Mouse (Mus musculus) midbrain, postnatal 0 days (tissue): ENCODE results near the gene Sar1a. TPM values are rescaled to one million over a fixed set of nuclear protein-coding genes. Genes with fewer than 3 reads are reported as not detected.

Source experiments
- ATAC-seq: fragments of 200-750 bp; cut with Nextera tagmentation; 2 replicates; pipeline ENCODE4 v1.8.0; 2017; ENCODE audit warnings: moderate number of reproducible peaks, mild to moderate bottlenecking, moderate TSS enrichment, moderate library complexity; ENCODE audit not compliant: low FRiP score
- DNase-seq: peaks from one replicate; pipeline ENCODE4 v3.0.0-alpha.2; 2015; ENCODE audit warnings: low spot score
- H3K27ac ChIP-seq: fragments of 300-500 bp; sonication (generic); 2 replicates; pipeline ENCODE4 v1.5.1; 2014; ENCODE audit warnings: low read depth, mild to moderate bottlenecking, low read length, mixed read lengths
- H3K27me3 ChIP-seq: fragments of 300-500 bp; sonication (generic); 2 replicates; pipeline ENCODE4 v1.6.1; 2014; ENCODE audit warnings: low read length, control low read depth, mixed read lengths; ENCODE audit not compliant: insufficient read depth
- H3K36me3 ChIP-seq: fragments of 300-500 bp; sonication (generic); 2 replicates; pipeline ENCODE4 v1.6.1; 2014; ENCODE audit warnings: low read length, control low read depth, mixed read lengths; ENCODE audit not compliant: insufficient read depth
- H3K4me1 ChIP-seq: fragments of 300-500 bp; sonication (generic); 2 replicates; pipeline ENCODE4 v1.6.1; 2014; ENCODE audit warnings: mild to moderate bottlenecking, control low read depth, antibody characterized with exemption, low read length, mixed read lengths; ENCODE audit not compliant: insufficient read depth
- H3K4me2 ChIP-seq: fragments of 300-500 bp; sonication (generic); 2 replicates; pipeline ENCODE4 v1.6.1; 2014; ENCODE audit warnings: low read depth, mild to moderate bottlenecking, low read length, mixed read lengths; ENCODE audit not compliant: poor library complexity, severe bottlenecking
- H3K4me3 ChIP-seq: fragments of 300-500 bp; sonication (generic); 2 replicates; pipeline ENCODE4 v1.5.1; 2014; ENCODE audit warnings: low read depth, mild to moderate bottlenecking, low read length, moderate library complexity
- H3K9ac ChIP-seq: fragments of 300-500 bp; sonication (generic); replicated peaks from 2 replicates; pipeline ENCODE4 v1.6.1; 2014; ENCODE audit warnings: mild to moderate bottlenecking, low read length, moderate library complexity, mixed read lengths; ENCODE audit not compliant: poor library complexity, severe bottlenecking
- H3K9me3 ChIP-seq: fragments of 300-500 bp; sonication (generic); 2 replicates; pipeline ENCODE4 v1.6.1; 2016; ENCODE audit warnings: low read length, control low read depth
- CTCF ChIP-seq: IDR thresholded peaks from 2 replicates; pipeline ENCODE4 v1.5.1; 2016; ENCODE audit warnings: antibody characterized with exemption, mild to moderate bottlenecking
- WGBS: fragments of 180-500 bp; shearing (Covaris S2); extraction: QIAGEN DNeasy Blood & Tissue Kit; methylation state at CpG from one replicate; pipeline ENCODE4 v1.1.7; 2014; 5-methylcytosine and 5-hydroxymethylcytosine counted together
- polyA plus RNA-seq: library from polyadenylated mRNA; unstranded; fragments of >200 nt; fragmentation: Nextera tagmentation; extraction: Ambion mirVana; gene quantifications from 2 replicates; pipeline ENCODE4 v1.2.1, GENCODE M21; 2015
- total RNA-seq: library from RNA; depleted of rRNA; stranded (reverse); fragments of >200 nt; gene quantifications from 2 replicates; pipeline ENCODE4 v1.2.3, GENCODE M21; 2014

Gene Sar1a
- total and polyA plus RNA-seq, 2 experiments from 2014 or later: 141 to 197 TPM

DNA sequence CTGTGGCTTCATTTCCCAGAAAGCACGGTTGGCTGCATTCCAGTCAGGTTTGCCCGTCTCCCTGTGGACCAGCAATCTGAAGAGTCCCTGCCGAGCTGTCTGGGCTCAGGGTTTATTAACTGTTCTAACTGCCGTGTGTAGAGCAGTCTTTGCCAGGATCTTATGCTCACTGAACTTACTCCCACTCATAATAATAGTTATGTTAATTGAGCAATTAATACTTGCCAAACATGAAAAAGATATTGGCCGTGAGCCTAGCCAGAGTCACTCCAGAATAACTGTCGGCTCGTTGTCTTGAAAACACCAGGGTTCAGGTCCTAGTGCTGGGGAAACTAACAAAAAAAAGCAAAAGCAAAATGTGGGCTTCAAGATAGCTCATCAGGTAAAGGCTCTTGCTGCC lies 10.8 kb upstream of the Sar1a start:
- Histone ChIP-seq H3K27me3 (no peaks in the 10 kb centered on the region), H3K27ac (no peak overlapping the region), H3K36me3 (peaks cover 52% of the 10 kb centered on the region), H3K4me3 (no peak overlapping the region), H3K9me3 (no peaks in the 10 kb centered on the region), H3K9ac (no peak overlapping the region), H3K4me2 (no peak overlapping the region), H3K4me1 (no peaks in the 10 kb centered on the region)
- TF ChIP-seq CTCF: no peak
- WGBS: 80% methylated on average over 7 of the region's 7 CpGs
- DNase-seq (peak; percentile 48), ATAC-seq (no peak)

DNA sequence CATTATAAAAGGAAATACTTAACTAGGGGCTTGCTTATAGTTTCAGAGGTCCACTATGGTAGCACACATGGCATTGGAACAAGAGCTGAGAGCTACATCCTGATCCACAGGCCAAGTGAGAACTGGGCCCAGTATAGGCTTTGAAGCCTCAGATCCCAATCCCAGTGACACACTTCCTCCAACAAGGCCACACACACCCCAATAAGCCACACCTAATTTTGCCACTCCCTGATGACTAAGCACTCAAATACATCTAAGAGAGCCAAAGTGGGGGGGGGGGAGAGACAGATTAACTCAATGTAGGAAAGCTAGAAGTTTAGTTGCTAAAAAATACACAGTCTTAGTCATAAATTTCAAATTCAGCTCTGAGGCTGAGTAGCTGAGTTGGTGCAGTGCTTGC lies 10.2 kb upstream of the Sar1a start:
- H3K4me3 ChIP-seq: no peak overlapping the region
- ATAC-seq: no peak
- TF ChIP-seq CTCF: no peak
- H3K27me3 ChIP-seq: no peaks in the 10 kb centered on the region
- H3K9ac ChIP-seq: no peak overlapping the region
- no peaks in the 10 kb centered on the region for H3K9me3 ChIP-seq
- peaks cover 54% of the 10 kb centered on the region for H3K36me3 ChIP-seq
- no peak for DNase-seq
- H3K4me1 ChIP-seq: no peaks in the 10 kb centered on the region
- H3K4me2 ChIP-seq: no peak overlapping the region
- H3K27ac ChIP-seq: no peak overlapping the region

DNA sequence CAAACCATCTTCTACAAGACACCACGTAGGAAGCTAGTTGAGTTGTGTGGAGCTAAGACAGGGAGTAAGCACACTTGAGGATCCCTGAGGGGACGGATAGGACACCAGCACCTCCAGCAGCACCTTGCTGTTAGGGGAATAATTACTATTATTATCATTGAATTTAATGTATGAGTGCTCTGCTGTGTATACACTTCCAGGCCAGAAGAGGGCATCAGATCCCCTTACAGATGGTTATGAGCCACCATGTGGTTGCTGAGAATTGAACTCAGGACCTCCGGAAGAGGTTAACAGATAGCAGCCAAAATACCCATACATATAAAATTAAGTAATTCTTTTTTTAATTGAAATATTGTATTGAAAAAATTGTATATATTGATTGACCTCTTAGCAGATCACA lies 9.3 kb upstream of the Sar1a start:
- 98% methylated on average over 3 of the region's 3 CpGs for WGBS
- peaks cover 59% of the 10 kb centered on the region for H3K36me3 ChIP-seq

DNA sequence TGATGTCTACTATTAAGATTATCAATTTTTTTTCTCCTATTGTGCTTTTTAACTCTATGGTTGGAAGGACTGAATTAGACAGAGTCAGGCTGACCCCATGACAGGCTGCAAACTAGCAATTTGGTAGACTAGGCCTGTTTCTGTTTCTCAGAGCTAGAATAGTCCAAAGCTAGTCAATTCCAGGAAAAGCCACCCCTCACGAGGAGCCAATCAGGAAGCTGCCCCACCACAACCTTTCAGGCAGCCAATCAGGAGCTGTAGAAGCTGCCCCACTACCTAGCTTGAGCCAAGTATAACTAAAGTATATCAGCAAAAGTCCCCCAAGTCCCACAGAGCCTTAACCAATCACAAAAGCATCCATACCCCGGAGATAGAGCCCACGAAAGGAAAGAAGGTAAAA lies 4.2 kb upstream of the Sar1a start:
- H3K4me2 ChIP-seq: no peak overlapping the region
- TF ChIP-seq CTCF: no peak
- ATAC-seq: no peak
- H3K9me3 ChIP-seq: no peaks in the 10 kb centered on the region
- H3K36me3 ChIP-seq: peaks cover 35% of the 10 kb centered on the region
- no peak for DNase-seq
- no peak overlapping the region for H3K4me3 ChIP-seq
- H3K4me1 ChIP-seq: no peaks in the 10 kb centered on the region
- no peak overlapping the region for H3K27ac ChIP-seq
- no peaks in the 10 kb centered on the region for H3K27me3 ChIP-seq
- H3K9ac ChIP-seq: no peak overlapping the region
- 85% methylated on average over 3 of the region's 3 CpGs for WGBS

More for the DNA sequence above, 9.3 kb upstream of the Sar1a start:
- H3K4me3 ChIP-seq: no peak overlapping the region
- H3K9ac ChIP-seq: no peak overlapping the region
- no peak overlapping the region for H3K4me2 ChIP-seq
- TF ChIP-seq CTCF: peak; percentile 46
- no peak for ATAC-seq
- DNase-seq: no peak
- H3K9me3 ChIP-seq: no peaks in the 10 kb centered on the region
- no peak overlapping the region for H3K27ac ChIP-seq
- H3K4me1 ChIP-seq: no peaks in the 10 kb centered on the region
- no peaks in the 10 kb centered on the region for H3K27me3 ChIP-seq

DNA sequence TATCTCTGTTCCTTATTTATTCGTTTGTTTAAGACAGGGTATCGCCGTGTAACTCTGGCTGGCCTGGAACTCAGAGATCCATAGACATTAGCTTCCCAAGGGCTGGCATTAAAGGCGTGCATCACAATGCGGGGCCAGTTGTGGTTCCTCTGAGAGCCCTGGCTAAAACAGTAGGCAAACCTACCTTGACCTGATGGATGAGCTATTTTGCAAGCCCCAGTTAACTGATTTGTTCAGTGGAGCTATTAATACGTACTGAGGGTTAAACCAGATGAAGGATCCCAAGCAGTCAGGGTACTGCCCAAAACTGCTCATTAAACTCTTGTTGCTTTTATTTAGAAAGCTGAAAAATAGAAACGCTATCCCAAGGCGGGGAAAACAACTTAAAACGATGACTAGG lies 554 bp upstream of the Sar1a start:
- peaks cover 3% of the 10 kb centered on the region; the same call in 1 of the 2 replicates for H3K4me1 ChIP-seq
- ATAC-seq (no peak; the same call in 1 of the 2 replicates), DNase-seq (no peak)
- TF ChIP-seq CTCF: no peak
- 33% methylated on average over 9 of the region's 9 CpGs for WGBS
- H3K27me3 ChIP-seq: no peaks in the 10 kb centered on the region
- peak overlapping the region; percentile 78 for H3K4me2 ChIP-seq
- H3K9me3 ChIP-seq: no peaks in the 10 kb centered on the region
- H3K36me3 ChIP-seq: peaks cover 8% of the 10 kb centered on the region
- H3K4me3 ChIP-seq: peak overlapping the region; percentile 92
- peak overlapping the region; percentile 40; the same call in 1 of the 2 replicates for H3K27ac ChIP-seq
- peak overlapping the region; percentile 90 for H3K9ac ChIP-seq

DNA sequence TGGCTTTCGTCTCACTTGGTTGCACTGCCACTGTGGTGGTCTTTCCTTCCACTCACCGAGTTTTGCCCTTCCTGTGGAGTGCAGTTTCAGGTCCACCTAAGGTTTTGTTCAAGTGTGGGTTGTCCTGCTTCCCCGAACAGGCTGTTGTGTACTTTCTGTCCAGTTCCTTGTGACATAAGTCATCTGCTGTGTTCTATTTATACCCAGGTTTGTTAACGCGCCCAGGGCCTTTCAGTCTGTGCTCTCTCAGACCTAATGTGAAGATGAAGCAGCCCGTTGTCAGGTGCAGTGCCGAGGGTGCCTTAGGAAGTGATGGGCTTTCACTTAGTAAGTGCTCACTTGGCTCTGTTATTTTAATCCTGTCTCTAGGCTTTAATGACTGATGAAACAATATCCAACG lies 9.3 kb downstream of the Sar1a start:
- Histone ChIP-seq H3K4me1 (no peaks in the 10 kb centered on the region), H3K9me3 (no peaks in the 10 kb centered on the region), H3K4me3 (no peak overlapping the region), H3K36me3 (peaks cover 61% of the 10 kb centered on the region), H3K9ac (no peak overlapping the region), H3K27me3 (no peaks in the 10 kb centered on the region), H3K27ac (no peak overlapping the region), H3K4me2 (no peak overlapping the region)
- no peak for TF ChIP-seq CTCF
- no peak for ATAC-seq
- no peak for DNase-seq
- WGBS: 91% methylated on average over 8 of the region's 8 CpGs
